Comparison of ENCODE assay signal across 9 mouse cellular contexts in genomic region chr1:87127206-87128030, GRCm38 (mm10). TPM values are rescaled to one million over a fixed set of nuclear protein-coding genes. Genes with fewer than 3 reads are reported as not detected.
A peak's percentile ranks its signal among the peaks of the same experiment; 100 is the strongest.
DNase-seq lines count a peak whose midpoint lies in the region; ATAC-seq lines count a peak whose summit lies in the region.
"Had no signal": no experiment of that assay in that cellular context is flagged by ENCODE, and none has a peak within 500 bp of the region (broad histone marks: within the 10 kb centered on the region; RNA-seq: fewer than 3 reads in every experiment).

No protein-coding gene starts in this region.

- peak overlapping the region; percentile 35 for H3K4me2 ChIP-seq in midbrain, embryonic 12.5 days (replicated peaks)

- WGBS in midbrain, embryonic 12.5 days: 9% methylated on average over 43 of the region's 43 CpGs

- ATAC-seq in midbrain, embryonic 12.5 days (ENCODE audit: low FRiP score, low read depth): no peak

- H3K4me3 ChIP-seq in midbrain, embryonic 12.5 days: peak overlapping the region; percentile 24

- no peak overlapping the region for H3K9ac ChIP-seq in midbrain, embryonic 12.5 days (replicated peaks)

- H3K27ac ChIP-seq in midbrain, embryonic 12.5 days (replicated peaks): no peak overlapping the region

- DNase-seq in adrenal gland, postnatal 14 days: peak; percentile 27
- DNase-seq in adrenal gland, postnatal 25 days: no peak
- DNase-seq in lung, postnatal 14 days: peak; percentile 4
- DNase-seq in lung, adult 18-20 months: no peak
- DNase-seq in kidney, postnatal 14 days: peak; percentile 9
- no peak for DNase-seq in ovary, postnatal 14 days (ENCODE audit: low spot score)
- no peak for DNase-seq in spleen, adult 12 weeks (ENCODE audit: low spot score)

- 0 out of 2 replicates have a peak, but pooled peaks cover 5% of the 10 kb centered on the region for H3K4me1 ChIP-seq in midbrain, embryonic 12.5 days

- no peaks in the 10 kb centered on the region for H3K9me3 ChIP-seq in midbrain, embryonic 12.5 days

- no peaks in the 10 kb centered on the region for H3K36me3 ChIP-seq in midbrain, embryonic 12.5 days

- peaks cover 41% of the 10 kb centered on the region for H3K27me3 ChIP-seq in midbrain, embryonic 12.5 days

RNA-seq across cellular contexts. Expression of gene Akp3, which starts 2.6 kb away (rescaled TPM):
- not detected in 2 replicates for total RNA-seq in adrenal gland, postnatal 14 days (2021)
- total RNA-seq in adrenal gland, postnatal 25 days (2021): not detected in 2 replicates
- polyA plus RNA-seq in midbrain, embryonic 12.5 days (2016; fragmentation: Nextera tagmentation; extraction: Ambion mirVana): not detected in 2 replicates
- total RNA-seq: layer of hippocampus, adult 8-10 months had no signal

RNA-seq across cellular contexts. Expression of gene Alpi, which starts 26.0 kb away (rescaled TPM):
- total RNA-seq in adrenal gland, postnatal 14 days (2021): not detected in 2 replicates
- not detected in 2 replicates for total RNA-seq in adrenal gland, postnatal 25 days (2021)
- not detected in 2 replicates for polyA plus RNA-seq in midbrain, embryonic 12.5 days (2016; fragmentation: Nextera tagmentation; extraction: Ambion mirVana)

RNA-seq across cellular contexts. Expression of gene Ecel1, which starts 28.9 kb away (rescaled TPM):
- total RNA-seq in adrenal gland, postnatal 14 days (2021): 0.70 and 2.6 TPM in 2 replicates
- total RNA-seq in adrenal gland, postnatal 25 days (2021): 0.67 and 0.73 TPM in 2 replicates
- polyA plus RNA-seq in midbrain, embryonic 12.5 days (2016; fragmentation: Nextera tagmentation; extraction: Ambion mirVana): 7.5 and 8.8 TPM in 2 replicates

RNA-seq across cellular contexts. Expression of gene Alppl2, which starts 37.7 kb away (rescaled TPM):
- total RNA-seq in adrenal gland, postnatal 14 days (2021): not detected in 2 replicates
- total RNA-seq in adrenal gland, postnatal 25 days (2021): not detected in 2 replicates
- polyA plus RNA-seq in midbrain, embryonic 12.5 days (2016; fragmentation: Nextera tagmentation; extraction: Ambion mirVana): not detected in 2 replicates
- total RNA-seq: layer of hippocampus, adult 8-10 months had no signal

RNA-seq across cellular contexts. Expression of gene Prss56, which starts 55.7 kb away (rescaled TPM):
- total RNA-seq in adrenal gland, postnatal 14 days (2021): not detected in 2 replicates
- total RNA-seq in adrenal gland, postnatal 25 days (2021): not detected in 2 replicates
- 0.08 and 0.17 TPM in 2 replicates for polyA plus RNA-seq in midbrain, embryonic 12.5 days (2016; fragmentation: Nextera tagmentation; extraction: Ambion mirVana)

Comparison
In these comparisons a context has a peak if more than half of its experiments do, and no peak if none do; other contexts are left out.
1. DNase-seq: peak in adrenal gland, postnatal 14 days (single experiment), lung, postnatal 14 days (single experiment) and kidney, postnatal 14 days (single experiment); none in adrenal gland, postnatal 25 days (single experiment), lung, adult 18-20 months (0 of 2), ovary, postnatal 14 days (single experiment) and spleen, adult 12 weeks (single experiment).